Comparison of ENCODE assay signal across 7 mouse cellular contexts in genomic region chr10:13564364-13565079, GRCm38 (mm10). TPM values are rescaled to one million over a fixed set of nuclear protein-coding genes. Genes with fewer than 3 reads are reported as not detected.
DNase-seq lines count a peak whose midpoint lies in the region; TF ChIP-seq lines count a peak whose summit lies in the region.

No protein-coding gene starts in this region.

- TF ChIP-seq CTCF in liver, adult 2 months (IDR thresholded peaks at IDR 0.05; ENCODE audit: low read depth, low read length): peak; percentile 91

- H3K27me3 ChIP-seq in embryonic facial prominence, embryonic 10.5 days (replicated peaks; ENCODE audit: low read depth, poor library complexity, severe bottlenecking): 0 out of 2 replicates have a peak, but pooled peaks cover 5% of the 10 kb centered on the region
- no peaks in the 10 kb centered on the region for H3K27me3 ChIP-seq in heart, embryonic 10.5 days (ENCODE audit: insufficient read depth, poor library complexity, severe bottlenecking)
- H3K27me3 ChIP-seq in liver, adult 2 months (ENCODE audit: control insufficient read depth, insufficient read depth, low read length): no peaks in the 10 kb centered on the region
- H3K27me3 ChIP-seq in splenic B cell, adult 2 months (ENCODE audit: control insufficient read depth, insufficient read depth, low read length, poor library complexity, severe bottlenecking): no peaks in the 10 kb centered on the region

- no peak for TF ChIP-seq POLR2A in liver, adult 2 months (IDR thresholded peaks at IDR 0.05; ENCODE audit: extremely low read depth, insufficient read depth, low read length)

- no peak overlapping the region for H3K27ac ChIP-seq in embryonic facial prominence, embryonic 10.5 days (replicated peaks)
- H3K27ac ChIP-seq in heart, embryonic 10.5 days: no peak overlapping the region
- H3K27ac ChIP-seq in liver, adult 2 months (replicated peaks; ENCODE audit: insufficient read depth, low read depth, low read length): no peak overlapping the region

- no peaks in the 10 kb centered on the region for H3K4me1 ChIP-seq in embryonic facial prominence, embryonic 10.5 days
- 0 out of 2 replicates have a peak, but pooled peaks cover 7% of the 10 kb centered on the region for H3K4me1 ChIP-seq in heart, embryonic 10.5 days
- no peaks in the 10 kb centered on the region for H3K4me1 ChIP-seq in liver, adult 2 months (ENCODE audit: control insufficient read depth, insufficient read depth, low read length)

- no peaks in the 10 kb centered on the region for H3K79me2 ChIP-seq in liver, adult 2 months (ENCODE audit: control insufficient read depth, insufficient read depth, low read length)

- no peaks in the 10 kb centered on the region for H3K9me3 ChIP-seq in embryonic facial prominence, embryonic 10.5 days
- no peaks in the 10 kb centered on the region for H3K9me3 ChIP-seq in heart, embryonic 10.5 days

- H3K9ac ChIP-seq in liver, adult 2 months (ENCODE audit: low read depth, low read length): no peak overlapping the region

- peak; percentile 70 for DNase-seq in adrenal gland, postnatal 25 days
- DNase-seq in embryonic facial prominence, embryonic 10.5 days (ENCODE audit: low spot score): peak; percentile 84
- no peak for DNase-seq in heart, embryonic 10.5 days (ENCODE audit: low spot score)
- peak; percentile 40 for DNase-seq in kidney, adult 9 months
- DNase-seq in liver, adult 2 months (ENCODE audit: extremely low read depth, low read depth, low spot score): peak; percentile 17
- peak; percentile 70 for DNase-seq in naive thymus-derived CD4-positive, alpha-beta T cell, adult 2 months (ENCODE audit: low read depth)
- peak; percentile 66 for DNase-seq in splenic B cell, adult 2 months (ENCODE audit: low read depth, low spot score)

- peaks cover 40% of the 10 kb centered on the region for H3K36me3 ChIP-seq in embryonic facial prominence, embryonic 10.5 days (replicated peaks)
- H3K36me3 ChIP-seq in heart, embryonic 10.5 days: peaks cover 26% of the 10 kb centered on the region
- H3K36me3 ChIP-seq in liver, adult 2 months (ENCODE audit: control insufficient read depth, insufficient read depth, low read length): peaks cover 5% of the 10 kb centered on the region; the same call in 1 of the 2 replicates
- H3K36me3 ChIP-seq in splenic B cell, adult 2 months (ENCODE audit: control insufficient read depth, insufficient read depth, low read length, poor library complexity, severe bottlenecking): peaks cover 10% of the 10 kb centered on the region; the same call in 1 of the 2 replicates

- H3K4me3 ChIP-seq in embryonic facial prominence, embryonic 10.5 days: peak overlapping the region; percentile 44
- peak overlapping the region; percentile 46 for H3K4me3 ChIP-seq in heart, embryonic 10.5 days
- no peak overlapping the region for H3K4me3 ChIP-seq in liver, adult 2 months (ENCODE audit: insufficient read depth, low read depth, low read length)

- WGBS in embryonic facial prominence, embryonic 10.5 days: 26% methylated on average over 24 of the region's 24 CpGs
- 25% methylated on average over 24 of the region's 24 CpGs for WGBS in heart, embryonic 10.5 days
- WGBS in liver, adult 2 months: 32% methylated on average over 24 of the region's 24 CpGs

RNA-seq across cellular contexts. Expression of gene Pex3, which starts 11.6 kb away (rescaled TPM):
- 29.9 and 32.9 TPM in 2 replicates for total RNA-seq in adrenal gland, postnatal 25 days (2021)
- polyA plus RNA-seq in embryonic facial prominence, embryonic 10.5 days (2016; fragmentation: Nextera tagmentation; extraction: Ambion mirVana): 16.3 and 19.8 TPM in 2 replicates
- polyA plus RNA-seq in heart, embryonic 10.5 days (2016; fragmentation: Nextera tagmentation; extraction: Ambion mirVana): 17.5 and 18.7 TPM in 2 replicates
- total RNA-seq in liver, adult 2 months (2014; rRNA removed): 23.5 and 29.6 TPM in 2 replicates
- 9.5 and 9.6 TPM in 2 replicates for polyA plus RNA-seq in liver, adult 2 months (2012; rRNA removed)

RNA-seq across cellular contexts. Expression of gene Adat2, which starts 11.8 kb away (rescaled TPM):
- 3.6 and 3.7 TPM in 2 replicates for total RNA-seq in adrenal gland, postnatal 25 days (2021)
- 5.2 and 6.1 TPM in 2 replicates for polyA plus RNA-seq in embryonic facial prominence, embryonic 10.5 days (2016; fragmentation: Nextera tagmentation; extraction: Ambion mirVana)
- 3.8 and 4.7 TPM in 2 replicates for polyA plus RNA-seq in heart, embryonic 10.5 days (2016; fragmentation: Nextera tagmentation; extraction: Ambion mirVana)
- 2.3 and 2.5 TPM in 2 replicates for total RNA-seq in liver, adult 2 months (2014; rRNA removed)
- polyA plus RNA-seq in liver, adult 2 months (2012; rRNA removed): 1.8 and 2.9 TPM in 2 replicates
